Mouse (Mus musculus) layer of hippocampus, postnatal 25 days (tissue): ENCODE data around the gene Nxn. TPM values are rescaled to one million over a fixed set of nuclear protein-coding genes. Genes with fewer than 3 reads are reported as not detected.

Source experiments
- DNase-seq, 2 experiments: peaks; one replicate each; pipeline ENCODE4 v3.0.0; 2022; ENCODE audit warnings: mixed read lengths in 2 of 2, low spot score in 1 of 2; ENCODE audit errors: extremely low spot score in 1 of 2
- total RNA-seq, 2 experiments: library from RNA; stranded (reverse); gene quantifications; 2 replicates each; pipeline ENCODE4 v1.2.3; 2021

Nxn gene
- total RNA-seq, 2 experiments from 2014 or later, result 8.9 to 12.4 TPM

DNA sequence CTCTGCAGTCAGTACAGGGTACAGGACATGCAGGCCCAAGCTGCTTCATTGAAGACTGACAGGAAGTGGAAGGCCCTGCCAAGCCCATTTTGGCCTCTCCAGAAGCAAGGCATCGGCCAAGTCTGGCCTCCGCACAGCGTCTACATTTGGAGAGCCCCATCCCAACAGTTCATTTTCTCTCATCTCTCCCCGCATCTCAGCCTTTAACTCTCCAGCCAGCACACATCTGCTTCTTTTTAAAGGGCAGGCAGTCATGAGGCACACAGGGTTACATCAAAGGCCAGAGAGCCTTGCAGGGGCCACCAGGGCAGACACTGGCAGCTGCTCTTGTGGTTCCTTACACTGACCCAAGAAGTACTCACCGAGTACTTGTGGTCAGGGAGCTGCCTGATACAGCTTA lies 89.1 kb downstream of the Nxn start:
- DNase-seq, result no peak

DNA sequence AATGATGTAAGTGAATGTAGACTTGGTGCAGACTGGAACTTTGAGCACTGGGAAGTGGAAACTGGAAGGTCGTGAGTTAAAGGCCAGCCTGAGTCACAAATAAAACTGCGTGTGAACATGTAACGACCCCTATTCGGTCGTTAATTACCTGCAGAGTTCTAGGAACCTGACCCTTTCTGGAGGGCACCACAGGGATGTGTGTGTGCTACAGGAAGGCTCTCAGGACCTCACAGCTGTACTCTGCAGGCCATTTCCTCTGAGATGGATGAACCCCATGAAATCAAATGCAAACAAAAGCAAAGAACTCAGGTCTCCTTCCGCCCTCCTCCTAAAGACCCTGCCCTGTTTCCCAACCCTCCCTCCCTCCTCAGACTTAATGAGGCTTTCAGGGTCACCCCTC lies 89.9 kb downstream of the Nxn start:
- no peak for DNase-seq

DNA sequence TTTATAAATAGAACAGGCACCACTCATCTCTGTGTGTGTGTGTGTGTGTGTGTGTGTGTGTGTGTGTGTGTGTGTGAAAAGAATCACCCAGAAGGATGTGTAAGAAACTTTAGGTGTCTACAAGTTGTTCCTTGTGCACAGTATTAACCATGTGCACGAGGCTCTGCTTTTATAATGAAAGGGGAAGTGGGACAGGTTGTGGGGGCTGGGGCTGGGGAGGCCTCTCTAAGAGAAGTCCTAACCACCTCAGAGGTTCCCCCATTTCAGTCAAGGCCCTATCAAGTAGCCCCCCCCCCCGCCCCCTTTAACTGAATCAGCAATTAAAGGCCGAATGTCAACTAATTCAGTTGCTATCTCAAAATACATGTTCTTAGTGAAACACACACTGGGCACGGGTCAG lies 92.2 kb downstream of the Nxn start:
- no peak for DNase-seq

DNA sequence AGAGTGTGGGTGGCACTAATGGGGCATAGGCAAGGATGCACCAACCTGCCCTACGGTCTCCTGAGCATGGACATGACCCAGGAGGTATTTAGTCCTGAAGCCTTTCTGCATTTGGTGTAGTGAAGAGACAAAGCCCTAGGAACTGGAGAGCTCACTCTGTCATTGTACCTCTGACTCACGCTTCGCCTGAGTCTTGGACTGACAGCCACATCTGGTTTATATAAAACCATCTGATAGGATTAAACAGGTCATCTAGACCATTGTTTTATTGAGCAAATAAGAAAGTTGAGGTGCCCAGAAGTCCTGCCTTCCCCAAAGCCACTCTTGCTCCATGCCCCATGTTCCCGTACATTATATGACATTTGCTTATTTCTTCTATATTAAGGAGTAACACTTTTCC lies 93.4 kb downstream of the Nxn start:
- no peak for DNase-seq

- DNase-seq, result no peak
Measured at GRCm38 (mm10) chr11:76303368-76303767, 95.6 kb downstream of the Nxn start.

GRCm38 (mm10) chr11:76300862-76301261 lies 98.1 kb downstream of the Nxn start:
- no peak for DNase-seq

DNA sequence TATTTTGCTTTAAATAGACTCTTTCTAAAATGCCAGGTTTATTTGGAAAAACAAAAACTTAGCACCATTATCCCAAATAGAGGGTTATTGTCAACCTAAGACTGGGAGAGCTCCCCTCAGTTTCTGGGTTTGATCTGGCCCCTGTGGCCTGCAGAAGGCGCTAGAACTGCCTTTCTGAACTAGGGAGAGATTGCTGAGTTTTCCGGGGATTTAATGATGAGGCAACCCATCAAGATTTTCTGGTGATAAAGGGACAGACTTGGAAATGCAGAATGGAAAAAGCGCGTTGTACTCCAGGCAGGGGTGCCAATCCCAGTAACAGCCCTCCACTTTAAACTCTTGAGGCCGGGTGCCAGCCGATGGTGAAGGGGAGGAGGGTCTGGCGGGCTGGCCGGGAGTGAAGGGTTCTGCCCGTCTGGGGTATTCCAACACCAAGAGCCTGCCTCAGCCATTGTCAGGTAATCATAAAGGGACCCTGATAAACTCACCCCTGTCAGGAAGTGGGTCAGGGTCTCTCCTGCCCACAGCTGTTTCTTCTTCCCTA lies 100.4 kb downstream of the Nxn start:
- no peak for DNase-seq

GRCm38 (mm10) chr11:76297252-76297651 lies 101.7 kb downstream of the Nxn start:
- DNase-seq, result no peak

GRCm38 (mm10) chr11:76294836-76295235 lies 104.1 kb downstream of the Nxn start:
- DNase-seq, result no peak

GRCm38 (mm10) chr11:76294078-76294477 lies 104.9 kb downstream of the Nxn start:
- DNase-seq, result no peak

DNA sequence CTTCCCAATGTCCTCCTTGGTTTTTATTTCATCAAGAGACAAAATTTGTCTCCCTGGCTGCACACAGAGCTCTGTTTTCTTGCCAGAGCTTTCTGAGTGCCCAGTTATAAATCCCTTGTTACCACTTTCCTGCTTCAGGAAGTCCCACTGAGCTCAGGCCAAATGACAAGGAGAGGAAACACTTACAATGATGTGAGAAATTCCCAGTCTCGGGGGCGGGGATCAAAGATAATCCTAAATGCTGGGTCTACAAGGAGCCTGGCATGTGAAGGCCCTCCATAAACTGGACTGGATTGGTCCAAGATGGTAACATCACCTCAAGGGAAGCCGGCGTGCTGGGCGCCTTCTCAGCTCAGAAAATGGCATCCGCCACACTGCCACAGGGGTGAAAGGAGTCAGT lies 106.1 kb downstream of the Nxn start:
- no peak for DNase-seq

- DNase-seq, result no peak
Measured at GRCm38 (mm10) chr11:76292398-76292797, 106.5 kb downstream of the Nxn start.

DNA sequence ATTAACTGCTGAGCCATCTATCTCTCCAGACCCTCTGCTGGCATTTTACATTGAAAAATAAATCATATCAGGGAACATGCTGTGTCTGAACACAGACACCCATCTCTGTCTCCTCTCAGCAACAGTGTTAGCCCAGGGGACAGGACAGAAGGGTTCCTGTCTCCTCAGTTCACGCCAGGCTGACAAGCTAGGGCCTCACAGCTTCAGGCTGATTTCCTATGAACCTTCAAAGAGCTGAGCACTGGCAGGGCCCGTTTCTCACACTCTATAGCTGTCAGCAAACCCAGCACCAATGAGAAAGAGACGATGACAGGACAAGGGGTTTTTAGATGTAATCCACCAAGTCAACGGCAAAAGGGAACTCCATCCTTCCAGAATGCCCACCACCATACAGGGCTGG lies 107.0 kb downstream of the Nxn start:
- no peak for DNase-seq

DNA sequence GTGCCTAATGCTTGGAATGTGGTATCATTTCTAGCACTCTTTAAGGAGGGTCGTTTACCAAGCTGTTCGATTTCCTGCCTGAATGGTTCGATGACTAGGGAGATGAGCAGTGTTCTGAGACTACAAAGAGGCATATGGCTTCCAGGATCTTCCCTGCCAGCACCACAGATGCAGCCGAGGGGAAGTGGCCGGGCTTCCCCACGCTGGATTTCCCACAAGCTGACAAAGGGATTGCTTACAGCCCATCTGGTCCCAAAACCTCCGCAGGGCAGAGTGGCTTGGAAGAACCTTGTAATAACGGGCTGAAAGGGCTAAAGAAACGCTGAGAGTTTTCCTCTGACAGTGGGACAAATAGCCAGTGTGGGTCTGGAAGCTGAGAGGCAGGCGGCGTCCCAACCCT lies 108.6 kb downstream of the Nxn start:
- DNase-seq, result peak; percentile 31 to 48

- no peak for DNase-seq
Measured at GRCm38 (mm10) chr11:76288645-76289044, 110.3 kb downstream of the Nxn start.

- DNase-seq, result no peak
Measured at GRCm38 (mm10) chr11:76287301-76287700, 111.6 kb downstream of the Nxn start.

DNA sequence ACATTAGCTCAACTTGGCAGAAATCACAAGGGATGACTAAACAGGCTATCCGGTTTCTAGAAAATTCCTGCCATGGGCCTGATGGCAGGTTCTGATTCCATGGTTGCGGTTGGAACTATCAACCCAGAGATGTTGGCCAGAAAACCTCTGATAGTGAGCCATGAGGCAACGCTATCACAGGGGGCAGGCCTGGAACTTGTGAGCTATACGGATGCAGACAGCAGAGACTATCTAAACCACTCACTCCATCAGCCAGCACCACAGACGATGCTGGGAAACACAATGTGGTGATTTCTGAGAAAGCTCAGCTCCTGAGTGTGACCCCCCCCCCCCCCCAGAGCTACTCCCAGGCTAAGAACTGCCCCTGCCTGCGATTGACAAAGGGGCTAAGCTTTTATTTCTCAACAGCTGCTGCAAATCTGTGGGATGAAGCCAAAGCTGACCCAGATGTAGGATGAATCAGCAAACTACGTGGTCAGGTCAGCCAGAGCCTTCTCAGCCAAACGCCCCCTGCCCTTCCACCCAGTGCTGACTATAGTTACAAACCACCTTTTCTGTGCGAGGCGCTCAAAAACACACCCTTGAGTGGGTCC lies 112.3 kb downstream of the Nxn start:
- no peak for DNase-seq

DNA sequence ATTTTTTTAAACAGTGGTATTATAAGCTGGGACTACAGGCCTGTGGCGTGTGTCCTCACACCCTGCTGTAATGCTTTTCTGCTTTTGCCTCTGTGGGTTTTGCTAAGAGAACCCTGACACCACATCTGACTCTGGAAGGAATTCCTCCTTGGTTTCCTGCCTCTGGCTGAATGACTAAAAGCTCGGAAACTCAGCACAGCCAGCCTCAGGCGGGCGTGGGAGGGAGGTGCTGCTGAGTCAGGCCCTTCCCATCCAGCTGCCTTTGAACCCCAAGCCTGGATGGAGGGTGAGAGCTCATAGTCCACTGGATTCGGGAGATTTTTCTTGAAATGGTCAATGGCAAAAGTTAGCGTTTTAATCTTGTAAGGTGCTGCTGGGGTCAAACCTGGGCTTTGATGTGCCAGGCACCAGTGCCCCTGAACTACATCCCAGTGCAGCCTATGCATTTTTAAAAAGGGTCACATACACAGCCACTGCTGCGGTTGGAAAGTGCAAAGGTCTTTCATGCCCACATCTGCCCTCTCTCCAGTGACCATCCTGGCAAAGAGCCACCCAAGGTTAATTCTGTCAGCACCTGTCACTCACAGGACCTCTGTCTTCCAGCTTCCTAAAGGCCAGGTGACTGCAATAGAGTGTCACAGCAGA lies 113.4 kb downstream of the Nxn start:
- no peak for DNase-seq

DNA sequence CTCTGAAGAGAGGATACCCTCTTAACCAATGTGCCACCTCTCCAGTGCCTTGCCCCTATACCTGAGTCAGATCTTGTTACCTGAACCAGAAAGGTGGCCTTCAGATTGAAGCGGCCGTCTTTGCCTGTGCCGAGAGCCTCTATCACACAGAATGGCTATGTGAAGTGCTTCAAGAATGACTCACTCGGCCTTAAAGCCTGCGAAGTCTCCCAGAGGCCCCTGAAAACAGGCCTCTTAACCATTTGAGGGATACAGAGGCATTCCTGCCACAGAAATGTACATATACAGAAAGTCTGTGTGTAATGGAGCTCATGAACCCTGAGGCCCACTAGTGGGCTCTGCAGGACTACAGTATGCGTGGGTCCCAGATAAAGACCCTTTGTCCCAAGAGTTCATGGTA lies 115.1 kb downstream of the Nxn start:
- no peak for DNase-seq

DNA sequence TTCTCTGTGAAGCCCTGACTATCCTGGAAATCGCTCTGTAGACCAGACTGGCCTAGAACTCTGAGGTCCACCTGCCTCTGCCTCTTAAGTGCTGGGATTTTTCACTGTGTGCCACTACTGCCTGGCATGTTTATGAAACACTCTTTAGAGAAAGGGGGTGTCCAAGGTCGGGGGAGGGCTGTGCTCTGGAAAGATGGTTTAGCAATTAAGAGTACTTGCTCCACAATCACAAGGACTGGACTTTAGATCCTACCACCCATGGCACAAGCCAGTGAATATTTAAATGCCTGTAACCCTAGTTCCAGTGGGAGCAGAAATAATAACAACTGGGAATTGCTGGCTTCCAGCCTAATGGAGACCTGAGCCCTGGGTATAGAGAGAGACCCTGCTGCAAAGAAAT lies 119.0 kb downstream of the Nxn start:
- no peak for DNase-seq

DNA sequence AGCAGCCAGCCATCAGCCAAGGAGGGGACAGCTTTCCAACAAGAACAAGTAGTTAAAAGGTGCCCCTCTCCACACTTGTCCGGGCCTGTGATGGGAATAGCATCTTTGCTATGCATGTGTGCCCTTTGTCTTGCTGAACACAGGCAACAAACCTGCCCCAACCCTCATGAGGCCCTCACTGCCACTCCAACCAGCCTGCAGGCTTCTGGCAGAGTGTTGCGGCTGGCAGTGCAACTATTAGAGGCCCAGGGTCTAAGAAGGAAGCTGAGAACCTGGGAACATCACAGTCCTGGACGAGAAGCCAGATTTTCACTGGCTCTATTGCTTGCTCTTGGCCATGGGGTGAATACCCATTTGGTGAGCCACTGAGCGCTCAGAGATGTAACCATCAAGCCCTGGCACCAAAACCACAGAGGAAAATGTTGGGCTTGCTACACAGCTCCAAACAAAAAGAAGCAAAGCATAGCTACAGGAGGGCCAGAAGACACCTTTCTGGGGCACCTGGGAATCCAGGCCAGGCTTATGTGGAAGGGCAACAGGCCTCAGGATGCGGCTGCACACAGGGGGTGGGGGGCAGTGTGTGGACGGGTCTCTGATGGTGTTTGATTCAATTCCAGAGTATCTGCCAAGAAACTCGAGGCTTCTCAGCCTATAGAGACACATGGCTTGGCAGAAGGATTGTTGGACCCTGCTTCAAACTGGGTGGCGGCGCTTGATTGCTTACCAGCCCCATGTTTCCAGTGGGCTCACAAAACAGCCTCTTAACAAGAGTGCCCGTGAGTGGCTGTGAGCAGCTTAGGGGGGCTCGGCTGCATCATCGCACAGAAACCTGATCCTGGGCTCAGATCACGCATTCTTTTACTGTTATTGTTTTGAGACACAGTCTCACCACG lies 119.7 kb downstream of the Nxn start:
- no peak for DNase-seq
